Mouse (Mus musculus) G1E (cell line): ENCODE data around the gene Mettl17.

Source experiments
- CTCF ChIP-seq: IDR thresholded peaks from 2 replicates; pipeline ENCODE4 v1.5.1; 2012; ENCODE audit warnings: low read depth, low read length, inconsistent platforms, mixed read lengths
- GATA1 ChIP-seq: IDR thresholded peaks from 2 replicates; pipeline ENCODE4 v1.6.1; 2012; ENCODE audit warnings: borderline replicate concordance, low read length, inconsistent platforms, mixed read lengths
- POLR2AphosphoS5 ChIP-seq: IDR thresholded peaks from 2 replicates; pipeline ENCODE4 v1.6.1; 2012; ENCODE audit warnings: low read depth, low read length, inconsistent platforms; ENCODE audit not compliant: insufficient replicate concordance
- TAL1 ChIP-seq: conservative IDR thresholded peaks from 2 replicates; pipeline ENCODE4 v1.6.1; 2012; ENCODE audit warnings: low read depth, low read length, inconsistent platforms, mixed read lengths

- no peak for TF ChIP-seq CTCF
- no peak for TF ChIP-seq GATA1
- no peak for TF ChIP-seq POLR2AphosphoS5
- no peak for TF ChIP-seq TAL1
Measured at GRCm38 (mm10) chr14:51912391-51913061, 27.9 kb downstream of the Mettl17 start.
